Mouse (Mus musculus): Measurements from ENCODE around the gene Stxbp6.
"Not testable (repeated sequence)": the region's sequence is repeated elsewhere in the genome, so short reads cannot be mapped to it uniquely, and the experiment has no call there.

Stxbp6 gene

DNA sequence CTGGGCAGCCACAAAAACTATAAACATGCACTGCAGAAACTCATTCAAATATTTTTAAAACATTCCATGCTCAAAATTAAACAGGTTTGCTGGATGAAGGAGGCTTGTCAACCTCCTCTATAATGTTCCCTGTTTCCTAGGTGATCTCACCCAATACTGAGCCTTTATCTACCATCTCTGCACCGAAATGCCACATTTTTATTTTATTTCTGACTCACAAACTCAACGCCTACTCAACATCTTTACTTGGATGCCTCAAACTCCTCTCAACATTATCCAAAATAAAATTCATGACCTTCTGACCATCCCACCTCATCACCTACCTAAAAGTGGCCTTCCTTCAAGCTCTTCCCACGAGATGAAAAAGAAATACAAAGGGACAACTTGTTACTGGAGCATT lies 18.1 kb downstream of the Stxbp6 start:
- DNase-seq (ENCODE audit: low read depth, low spot score), result no peak

DNA sequence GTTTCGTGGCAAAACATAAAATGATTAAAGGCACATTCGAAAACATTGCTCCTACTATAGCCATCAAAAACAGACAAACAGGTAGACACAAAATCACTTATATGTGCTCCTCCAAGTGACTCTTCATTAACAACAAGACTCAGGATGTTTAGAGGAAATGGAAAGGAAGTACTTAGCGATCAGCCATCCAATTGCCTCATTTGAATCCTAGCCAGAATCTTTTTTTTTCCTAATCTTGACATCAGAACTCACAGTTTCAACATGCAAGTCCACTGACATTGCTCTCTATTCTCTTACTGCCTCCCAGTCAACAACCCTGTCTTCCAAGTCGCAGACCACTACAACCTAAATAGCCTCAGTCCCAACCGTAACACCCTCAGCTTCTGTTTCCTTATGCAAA lies 21.2 kb downstream of the Stxbp6 start:
- DNase-seq (ENCODE audit: low read depth, low spot score), result no peak

DNA sequence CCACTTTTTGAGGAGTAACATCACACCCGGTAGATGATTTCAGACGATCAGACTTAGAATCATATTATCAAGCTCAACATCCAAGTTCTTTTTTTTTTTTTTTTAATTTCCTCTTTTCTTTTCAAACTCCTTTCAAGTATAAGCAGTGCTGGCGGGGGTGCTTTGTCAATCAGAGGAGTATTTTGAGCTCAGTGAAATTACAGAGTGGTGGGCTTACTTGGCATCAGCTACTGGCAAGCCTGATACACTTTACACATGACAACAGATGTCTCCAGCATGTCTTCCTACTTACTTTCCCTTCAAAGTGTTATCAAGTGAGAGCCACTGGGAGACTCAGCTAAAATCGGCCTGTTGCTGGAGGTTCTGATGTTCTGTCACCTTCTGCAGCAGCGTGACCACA lies 21.6 kb downstream of the Stxbp6 start:
- no peak for DNase-seq (ENCODE audit: low read depth, low spot score)

DNA sequence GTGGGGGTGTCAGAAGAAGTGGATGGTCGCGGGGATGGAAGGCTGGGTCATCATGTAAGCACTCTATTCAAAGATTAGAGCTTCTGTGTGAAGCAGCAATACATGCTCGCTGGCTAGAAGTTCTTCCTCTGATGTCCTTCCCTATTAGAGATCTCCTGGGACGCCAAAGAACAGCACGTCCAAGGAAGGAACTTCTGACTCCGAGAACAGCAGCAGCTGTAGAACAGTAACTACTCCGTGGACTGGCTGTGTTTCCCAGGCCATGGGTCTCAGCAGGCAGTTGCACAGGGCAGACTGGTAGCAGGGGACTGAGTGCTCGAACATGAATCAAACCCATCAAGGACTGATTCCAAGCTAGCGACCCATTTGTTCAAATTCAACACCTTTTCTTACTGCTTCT lies 24.6 kb downstream of the Stxbp6 start:
- DNase-seq (ENCODE audit: low read depth, low spot score), result peak; percentile 77

DNA sequence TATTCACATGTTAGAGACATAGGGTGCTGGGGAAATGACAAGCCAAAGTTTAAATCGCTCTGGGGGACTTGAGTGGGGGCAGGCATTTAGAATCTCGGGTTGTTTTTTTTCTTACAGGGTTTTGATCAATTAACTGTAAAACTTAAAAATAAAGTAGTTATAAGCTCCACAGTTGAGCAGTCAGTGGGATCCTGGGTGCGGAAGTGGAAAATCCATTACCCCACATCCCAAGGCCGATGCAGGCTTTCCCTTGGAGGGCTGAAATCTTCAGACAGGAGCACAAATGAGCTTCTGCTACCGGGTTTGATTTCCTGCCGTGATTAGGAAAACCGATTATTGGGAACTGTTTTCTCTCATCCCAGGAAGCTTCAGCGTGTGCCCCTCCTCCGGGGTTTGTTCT lies 26.8 kb downstream of the Stxbp6 start:
- DNase-seq (ENCODE audit: low read depth, low spot score), result not testable (repeated sequence)

DNA sequence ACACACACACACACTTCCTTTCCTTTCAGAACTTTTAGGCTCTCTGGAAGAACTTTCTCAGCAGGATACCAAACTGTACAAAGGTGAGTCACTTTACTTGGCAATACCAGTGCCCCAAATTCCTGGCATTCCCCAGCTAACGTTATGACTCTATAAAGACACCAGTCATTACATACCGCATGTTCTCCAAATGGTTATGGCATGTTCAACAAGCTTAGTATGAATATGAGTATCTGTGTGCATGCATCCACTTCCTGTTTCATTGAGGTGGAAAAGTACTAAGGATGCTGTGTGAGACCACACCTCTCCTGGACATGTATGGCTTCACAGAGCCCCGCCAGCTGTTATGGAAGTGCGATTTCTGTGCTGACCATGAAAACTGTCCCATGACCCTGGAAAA lies 27.3 kb downstream of the Stxbp6 start:
- DNase-seq (ENCODE audit: low read depth, low spot score), result no peak

DNA sequence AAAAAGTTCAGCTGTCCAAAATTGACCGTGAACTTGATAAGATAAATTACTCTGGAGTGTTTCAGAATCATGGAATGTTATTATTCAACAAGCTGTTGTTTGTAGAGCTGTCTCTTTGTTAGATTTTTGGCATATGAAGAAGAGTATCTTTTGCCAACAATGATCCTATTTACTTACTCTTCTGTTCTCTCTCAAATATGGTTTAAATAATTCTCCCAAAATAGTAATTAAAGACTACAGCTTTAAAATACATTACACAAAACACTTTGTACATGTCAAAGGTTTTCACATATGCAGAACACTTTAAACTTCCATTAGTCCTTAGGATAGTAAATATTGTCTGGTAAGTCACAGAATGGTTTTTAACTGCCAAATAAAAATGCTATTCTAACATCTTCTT lies 29.9 kb downstream of the Stxbp6 start:
- no peak for DNase-seq (ENCODE audit: low read depth, low spot score)

DNA sequence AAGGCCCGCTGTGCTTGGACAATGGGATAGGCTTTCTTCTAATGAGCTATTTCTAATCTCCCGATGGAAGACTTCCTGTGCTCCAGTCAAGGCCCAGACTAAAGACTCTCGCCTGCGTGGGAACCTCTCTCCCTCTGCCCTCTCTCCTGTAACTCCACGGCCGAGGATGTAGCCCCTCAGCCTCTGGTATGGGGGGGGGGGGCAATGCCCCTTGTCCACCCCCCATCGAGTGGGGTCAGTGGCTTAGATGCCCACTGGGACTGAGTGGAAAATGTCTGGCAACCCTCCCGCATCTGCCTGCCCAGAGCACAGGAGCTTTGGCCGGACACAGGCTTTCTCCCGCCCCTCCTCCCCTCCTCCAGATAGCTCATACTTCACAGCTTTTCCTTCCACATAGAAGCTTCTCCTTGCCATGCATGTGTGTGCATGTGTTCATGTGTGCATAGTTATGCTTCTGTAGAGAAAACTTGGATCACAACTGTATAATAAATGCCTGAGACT lies 31.9 kb downstream of the Stxbp6 start:
- DNase-seq (ENCODE audit: low read depth, low spot score), result no peak

DNA sequence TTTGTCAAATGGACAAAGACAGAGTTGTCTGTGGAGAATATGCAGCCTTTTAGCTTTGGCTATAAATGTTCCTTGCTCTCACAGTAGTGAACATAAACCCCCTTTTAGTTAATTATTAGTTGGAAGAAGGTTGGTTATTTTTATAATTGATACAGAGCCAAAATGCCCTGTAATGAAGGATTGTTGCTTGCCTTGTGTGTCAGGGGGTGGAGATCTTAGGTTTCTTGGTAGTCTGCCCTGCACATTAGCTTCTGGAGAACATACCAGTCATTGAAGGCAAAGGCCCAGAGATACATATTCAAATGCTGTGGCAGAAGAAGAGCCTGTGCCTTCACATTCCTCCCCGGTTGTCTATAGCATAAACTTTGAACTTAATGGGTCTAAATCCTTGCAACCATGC lies 37.0 kb downstream of the Stxbp6 start:
- DNase-seq (ENCODE audit: low read depth, low spot score), result no peak

DNA sequence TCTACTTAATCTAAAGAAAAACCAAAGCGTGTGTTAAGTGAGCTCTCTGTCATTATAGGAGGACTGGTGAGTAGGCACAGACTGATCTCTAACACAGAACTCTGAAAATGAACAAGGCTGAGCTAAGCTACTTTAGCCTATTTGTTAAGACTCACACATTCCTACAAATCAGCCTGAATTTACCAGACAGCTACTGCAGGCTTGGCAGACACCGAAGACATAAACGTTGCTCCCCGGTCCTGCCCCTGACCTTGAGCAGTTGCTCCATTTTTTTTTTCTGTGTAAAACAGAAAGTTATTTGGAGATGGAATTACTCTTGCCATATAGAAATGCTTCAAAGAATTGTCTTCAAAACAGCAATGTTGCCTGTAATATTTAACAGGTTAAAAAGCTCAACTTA lies 37.4 kb downstream of the Stxbp6 start:
- no peak for DNase-seq (ENCODE audit: low read depth, low spot score)

DNA sequence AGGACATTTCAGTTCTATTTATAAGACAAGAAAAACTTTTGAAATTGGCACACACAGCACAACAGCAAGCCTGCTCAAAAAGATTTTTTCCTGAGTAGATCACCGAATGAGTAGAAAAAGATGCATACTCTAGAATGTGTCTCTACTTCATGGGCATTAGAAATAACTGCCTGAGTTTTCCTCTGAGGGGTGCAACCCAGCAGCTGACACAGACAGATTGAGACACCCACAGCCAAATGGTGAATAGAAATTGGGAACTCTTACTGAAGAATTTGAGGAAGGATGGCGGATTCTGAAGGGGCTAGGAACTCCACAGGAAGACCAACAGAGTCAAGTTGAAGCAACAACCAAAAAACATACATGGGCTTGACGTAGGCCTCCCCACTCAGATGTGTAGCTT lies 43.8 kb downstream of the Stxbp6 start:
- no peak for DNase-seq (ENCODE audit: low read depth, low spot score)

DNA sequence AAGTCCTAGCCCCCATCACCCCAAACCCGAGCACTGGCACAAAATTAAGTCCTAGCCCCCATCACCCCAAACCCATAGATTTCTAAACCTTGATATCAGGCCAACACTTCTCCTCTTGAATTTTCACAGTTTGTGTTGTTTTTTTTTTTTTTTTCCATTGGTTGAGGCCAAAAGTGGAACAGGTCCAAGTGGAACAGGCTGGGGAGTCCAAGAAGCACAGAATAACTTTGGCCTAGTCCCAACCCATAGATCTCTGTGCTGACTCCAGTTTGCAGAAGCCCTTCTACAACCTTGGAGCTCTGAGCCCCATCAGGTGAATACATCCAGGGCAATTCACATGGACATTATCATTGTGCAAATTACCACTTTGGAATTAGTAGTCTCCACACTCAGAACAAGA lies 48.2 kb downstream of the Stxbp6 start:
- no peak for DNase-seq (ENCODE audit: low read depth, low spot score)

DNA sequence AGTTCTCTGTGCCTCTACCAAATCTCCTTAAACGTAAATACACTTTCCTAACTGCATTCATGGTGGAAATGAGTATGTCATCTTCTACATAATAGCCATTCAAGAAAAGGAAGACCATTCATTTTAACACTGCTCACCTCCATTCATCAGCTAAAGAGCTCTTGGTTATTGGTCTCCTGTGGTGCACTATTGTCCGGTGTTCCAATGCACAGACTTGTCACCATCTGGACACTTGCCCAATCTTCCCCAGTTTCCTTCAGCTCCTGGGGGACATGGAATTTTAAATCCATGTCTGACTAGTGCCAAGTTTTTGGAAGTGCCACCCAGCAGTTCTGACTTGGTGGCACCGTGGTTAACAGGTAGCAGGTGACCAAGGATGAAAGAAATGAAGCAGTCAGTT lies 54.5 kb downstream of the Stxbp6 start:
- no peak for DNase-seq (ENCODE audit: low read depth, low spot score)

DNA sequence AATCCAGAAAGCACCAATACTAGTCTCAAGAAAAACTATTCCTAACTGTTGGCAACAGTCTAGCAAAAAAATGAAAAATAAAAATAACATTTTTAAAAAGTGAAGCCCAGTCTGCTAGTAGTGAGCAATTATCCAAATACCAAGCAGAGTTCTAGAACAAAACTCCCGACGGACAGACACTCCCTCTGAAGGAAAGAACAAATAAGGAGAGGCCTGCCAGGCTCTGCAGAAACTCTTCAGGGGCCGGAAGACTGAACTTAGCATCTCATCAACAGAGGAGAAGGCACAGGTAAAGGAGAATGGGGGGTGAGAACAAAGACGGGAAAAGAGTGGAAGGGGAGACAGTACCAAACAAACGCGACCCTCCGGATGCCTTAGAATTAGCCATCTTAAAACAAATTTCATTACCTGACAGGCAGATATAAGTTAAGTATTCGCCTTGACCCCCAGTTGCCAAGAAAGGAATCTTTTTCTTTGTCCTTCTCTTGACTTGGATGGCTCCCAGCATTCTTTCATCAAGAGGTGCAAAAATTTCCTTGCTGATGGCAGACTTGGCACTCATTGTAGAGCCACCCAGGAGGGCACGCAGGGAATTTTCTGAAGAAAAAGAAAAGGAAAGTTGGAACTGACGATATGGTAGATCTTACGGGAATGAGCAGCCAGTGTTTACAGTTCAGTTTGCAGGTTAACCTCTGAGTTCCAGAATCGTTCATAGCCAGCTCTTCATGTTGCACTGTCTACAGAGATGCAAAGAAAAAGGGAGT lies 55.3 kb downstream of the Stxbp6 start:
- peak; percentile 44 for DNase-seq (ENCODE audit: low read depth, low spot score)

DNA sequence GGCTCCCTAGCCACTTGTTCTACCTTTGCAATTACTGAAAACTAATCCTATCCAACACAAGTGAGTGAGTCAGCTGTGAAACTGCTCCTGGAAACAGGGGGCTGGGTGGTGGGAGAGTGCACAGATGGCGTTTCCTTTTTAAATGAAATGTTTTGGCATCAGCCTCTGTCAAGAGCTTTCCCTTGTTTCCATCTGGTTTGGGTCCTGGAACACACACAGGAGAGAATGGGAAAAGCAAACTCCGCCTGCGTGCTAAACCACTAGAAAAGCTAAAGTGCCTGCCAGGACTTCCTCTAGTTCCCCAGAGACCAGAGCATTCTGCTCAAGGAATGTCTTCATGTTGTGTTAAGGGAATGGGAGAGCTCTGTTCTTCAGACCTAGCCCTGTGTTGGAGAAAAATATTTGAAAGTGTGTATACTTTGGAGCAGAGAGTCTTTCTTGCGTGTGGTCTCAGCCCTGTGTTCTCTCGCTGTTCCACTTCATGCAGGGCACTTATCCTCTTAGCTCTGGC lies 61.2 kb downstream of the Stxbp6 start:
- DNase-seq (ENCODE audit: low read depth, low spot score), result peak; percentile 87

DNA sequence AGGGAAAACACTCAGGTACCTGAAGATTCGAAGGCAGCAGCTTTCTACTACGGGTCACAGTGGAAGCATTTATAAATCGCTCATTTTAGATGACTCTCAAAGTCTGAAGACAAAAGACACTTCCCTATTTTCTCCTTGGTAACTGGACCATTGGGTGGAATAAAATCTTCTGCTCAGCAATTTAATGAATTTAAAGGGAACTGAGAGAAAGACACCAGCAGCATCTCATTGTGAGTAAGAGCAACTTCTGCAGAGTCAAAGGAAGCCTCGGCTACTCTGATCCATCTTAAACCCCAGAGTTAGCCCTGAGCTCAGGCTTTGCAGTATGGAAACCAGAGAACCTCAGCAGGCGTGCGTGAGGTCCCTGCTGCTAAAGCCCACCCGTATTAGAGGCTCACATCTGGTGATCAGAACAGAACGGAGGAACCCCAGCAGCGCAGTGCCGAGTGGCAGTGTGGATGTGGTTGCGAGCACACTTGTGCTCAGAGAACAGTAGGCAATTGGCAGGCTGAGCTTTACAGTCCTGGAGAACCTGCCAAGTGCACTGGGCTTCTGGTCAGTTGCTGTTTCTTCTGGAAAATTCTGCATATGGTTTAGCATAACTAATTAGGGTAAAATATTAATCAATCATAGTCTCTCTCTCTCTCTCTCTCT lies 62.9 kb downstream of the Stxbp6 start:
- DNase-seq (ENCODE audit: low read depth, low spot score), result no peak

DNA sequence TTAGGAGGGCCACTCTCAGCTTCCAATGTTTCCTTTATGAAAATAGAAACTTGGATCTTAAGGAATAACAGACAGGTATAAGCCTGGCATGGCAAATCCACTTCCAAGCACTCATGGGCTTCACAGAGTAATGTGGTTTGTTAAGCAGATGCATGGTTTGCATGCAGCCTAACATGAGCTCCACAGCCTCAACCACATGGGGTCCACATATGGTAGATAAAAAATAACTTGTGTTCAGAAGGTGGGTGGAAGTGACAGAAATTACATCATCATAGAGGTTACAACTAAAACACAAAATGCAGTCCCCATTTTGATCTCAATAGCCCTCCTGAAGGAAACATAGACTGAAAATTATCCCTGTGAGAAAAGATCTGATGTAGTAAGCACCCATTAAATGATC lies 63.5 kb downstream of the Stxbp6 start:
- DNase-seq (ENCODE audit: low read depth, low spot score), result no peak

DNA sequence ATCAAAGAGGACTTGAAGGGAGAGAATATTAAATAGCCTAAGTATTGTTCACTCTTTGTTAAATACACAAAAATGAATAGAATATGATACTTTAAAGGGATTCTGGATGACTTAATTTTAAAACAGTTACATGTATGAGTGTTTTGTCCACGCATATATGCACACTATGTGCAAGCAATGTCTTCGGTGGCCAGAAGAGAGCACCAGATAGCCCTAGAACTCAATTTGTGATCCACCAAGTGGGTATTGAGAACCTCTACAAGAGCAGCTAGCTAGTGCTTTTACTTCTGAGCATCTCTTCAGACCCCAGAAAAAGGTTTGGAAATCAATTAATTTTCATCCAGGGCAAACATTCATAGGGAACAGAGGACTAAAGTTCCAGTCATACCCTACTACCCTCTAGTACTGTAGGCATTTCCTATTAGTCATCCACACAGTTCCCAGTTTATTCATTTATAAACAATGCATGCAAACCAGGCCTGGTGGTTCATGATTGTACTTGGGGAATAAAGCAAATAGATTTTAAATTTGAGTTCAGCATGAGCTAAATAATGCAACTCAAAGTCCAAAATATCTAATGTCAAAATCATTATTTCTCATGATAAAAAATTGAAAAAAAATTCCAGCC lies 64.4 kb downstream of the Stxbp6 start:
- no peak for DNase-seq (ENCODE audit: low read depth, low spot score)

DNA sequence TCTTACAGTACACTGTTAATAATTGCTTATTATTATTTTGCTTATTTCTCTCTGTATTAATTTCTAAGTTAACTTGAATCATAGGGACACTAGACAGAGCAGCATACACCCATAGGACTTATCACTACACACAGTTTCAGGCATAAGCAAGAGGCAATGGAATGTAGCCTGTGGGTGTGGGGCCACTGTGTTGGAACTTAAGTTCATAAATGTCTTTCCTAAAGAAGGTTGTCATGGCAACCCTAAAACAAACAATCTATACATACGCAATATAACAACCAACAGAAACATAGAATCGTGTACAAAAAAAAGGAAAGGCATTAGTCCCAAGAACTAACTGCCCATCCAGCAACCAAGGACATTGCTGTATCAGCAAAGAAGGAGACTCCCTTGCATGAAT lies 67.9 kb downstream of the Stxbp6 start:
- DNase-seq (ENCODE audit: low read depth, low spot score), result no peak

DNA sequence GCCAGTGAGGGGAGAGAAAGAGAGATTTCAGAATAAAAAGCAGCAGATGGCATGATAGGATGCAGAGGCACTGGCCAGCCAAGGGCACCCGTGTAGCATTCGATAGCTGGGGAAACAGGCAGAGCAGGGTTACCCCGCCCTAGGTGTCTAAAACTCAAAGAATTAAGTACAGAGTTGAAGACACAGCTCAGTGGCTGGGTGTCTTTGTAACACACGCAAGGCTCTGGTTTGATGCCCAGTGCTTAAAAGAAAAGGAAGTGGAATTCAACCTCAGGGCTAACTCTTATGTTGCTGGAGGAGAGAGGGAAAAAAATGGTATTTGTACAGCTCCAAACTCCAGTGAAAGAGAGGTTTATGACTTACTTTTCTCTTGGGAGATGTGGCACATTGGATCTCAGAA lies 68.5 kb downstream of the Stxbp6 start:
- no peak for DNase-seq (ENCODE audit: low read depth, low spot score)

DNA sequence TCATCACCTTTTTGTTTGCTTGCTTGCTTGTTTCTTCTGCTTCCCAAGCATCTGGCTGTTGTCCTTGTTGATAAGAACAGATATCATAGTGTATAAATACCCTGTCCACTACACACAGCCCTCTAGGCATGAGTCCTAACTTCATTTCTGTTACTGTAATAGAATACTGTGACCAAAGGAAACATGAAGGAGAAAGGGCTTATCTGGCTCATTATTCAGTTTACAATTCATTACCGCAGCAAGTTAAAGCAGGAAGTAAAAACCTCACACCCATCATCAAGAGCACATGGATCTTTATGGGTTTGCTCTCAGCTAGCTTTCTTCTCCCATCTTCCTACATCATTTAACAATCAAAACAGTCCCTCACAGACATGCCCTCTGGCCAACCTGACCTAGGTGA lies 72.5 kb downstream of the Stxbp6 start:
- DNase-seq (ENCODE audit: low read depth, low spot score), result no peak

DNA sequence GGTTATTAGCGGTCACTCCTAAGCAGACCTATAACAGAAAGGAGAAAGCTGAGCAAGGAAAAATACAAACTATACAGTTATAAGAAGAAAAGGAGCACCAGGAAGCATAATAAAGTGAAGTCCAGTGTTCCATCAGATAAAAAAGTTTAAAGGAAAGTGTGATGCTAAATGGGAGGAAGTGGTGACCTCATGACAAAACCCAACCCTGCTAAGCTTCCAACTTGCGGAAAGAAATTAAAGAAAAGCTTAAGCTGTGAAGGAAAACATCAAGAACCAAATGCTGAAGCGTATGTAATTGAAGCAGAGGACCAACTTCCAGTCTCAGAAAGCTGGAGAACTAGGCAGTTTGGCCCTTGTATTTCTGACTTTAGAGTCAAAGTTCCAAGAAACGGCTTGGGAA lies 77.1 kb downstream of the Stxbp6 start:
- DNase-seq (ENCODE audit: low read depth, low spot score), result no peak

DNA sequence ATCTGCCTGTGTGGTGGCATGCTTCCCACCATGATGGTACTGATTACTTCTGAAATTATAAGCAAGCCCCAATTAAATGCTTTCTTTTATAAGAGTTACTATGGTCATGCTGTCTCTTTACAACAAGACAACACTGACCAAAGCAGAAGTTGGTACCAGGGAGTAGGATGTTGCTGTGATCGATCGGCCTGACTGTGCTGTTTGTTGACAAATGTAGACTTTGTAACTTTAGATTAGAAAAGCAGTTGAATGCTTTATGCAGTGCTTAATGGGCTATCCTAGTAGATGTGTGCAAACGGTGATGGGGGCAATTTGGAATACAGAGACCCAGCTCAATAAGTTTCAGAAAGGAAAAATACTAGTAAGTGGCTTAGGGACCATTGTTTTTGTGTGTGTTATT lies 77.6 kb downstream of the Stxbp6 start:
- DNase-seq (ENCODE audit: low read depth, low spot score), result no peak

Measured in skeletal muscle tissue, adult 2 months (tissue).